Mouse (Mus musculus) forebrain, embryonic 13.5 days (tissue): ENCODE measurements around the gene Bcan. TPM values are rescaled to one million over a fixed set of nuclear protein-coding genes. Genes with fewer than 3 reads are reported as not detected.

Experiments
- ATAC-seq: fragments of 200-750 bp; cut with Nextera tagmentation; 2 replicates; pipeline ENCODE4 v1.8.0; 2017
- H3K27ac ChIP-seq: fragments of 300-500 bp; sonication (generic); 2 replicates; pipeline ENCODE4 v1.5.1; 2015; ENCODE audit warnings: inconsistent platforms, mild to moderate bottlenecking, moderate library complexity
- H3K27me3 ChIP-seq: fragments of 300-500 bp; sonication (generic); 2 replicates; pipeline ENCODE4 v1.6.1; 2015; ENCODE audit warnings: mild to moderate bottlenecking, inconsistent platforms
- H3K36me3 ChIP-seq: fragments of 300-500 bp; sonication (generic); 2 replicates; pipeline ENCODE4 v1.6.1; 2015; ENCODE audit warnings: mild to moderate bottlenecking, inconsistent platforms; ENCODE audit not compliant: poor library complexity, severe bottlenecking
- H3K4me1 ChIP-seq: fragments of 300-500 bp; sonication (generic); 2 replicates; pipeline ENCODE4 v1.6.1; 2015; ENCODE audit warnings: inconsistent platforms
- H3K4me2 ChIP-seq: fragments of 300-500 bp; sonication (generic); 2 replicates; pipeline ENCODE4 v1.6.1; 2015; ENCODE audit warnings: inconsistent platforms, mild to moderate bottlenecking, moderate library complexity
- H3K4me3 ChIP-seq: fragments of 300-500 bp; sonication (generic); 2 replicates; pipeline ENCODE4 v1.5.1; 2015; ENCODE audit warnings: mild to moderate bottlenecking, inconsistent platforms
- H3K9ac ChIP-seq: fragments of 300-500 bp; sonication (generic); 2 replicates; pipeline ENCODE4 v1.6.1; 2015; ENCODE audit warnings: mild to moderate bottlenecking, inconsistent platforms
- H3K9me3 ChIP-seq: fragments of 300-500 bp; sonication (generic); replicated peaks from 2 replicates; pipeline ENCODE4 v1.6.1; 2016; ENCODE audit warnings: inconsistent platforms
- WGBS: fragments of 180-500 bp; shearing (Covaris S2); methylation state at CpG from one replicate; pipeline ENCODE4 v1.1.7; 2015; 5-methylcytosine and 5-hydroxymethylcytosine counted together
- polyA plus RNA-seq: library from polyadenylated mRNA; unstranded; fragments of >200 nt; fragmentation: Nextera tagmentation; extraction: Ambion mirVana; gene quantifications from 2 replicates; pipeline ENCODE4 v1.2.1, GENCODE M21; 2015

Bcan gene
- polyA plus RNA-seq, 1 experiment from 2014 or later, result 9.5 TPM

- H3K4me3 ChIP-seq, result no peak overlapping the region
- H3K9me3 ChIP-seq, result no peaks in the 10 kb centered on the region
- H3K27ac ChIP-seq, result peak overlapping the region; percentile 78
- 64% methylated on average over 3 of the region's 3 CpGs for WGBS
- no peak for ATAC-seq
- no peak overlapping the region for H3K4me2 ChIP-seq
- no peaks in the 10 kb centered on the region for H3K27me3 ChIP-seq
- H3K9ac ChIP-seq, result no peak overlapping the region
- peaks cover 62% of the 10 kb centered on the region for H3K4me1 ChIP-seq
- H3K36me3 ChIP-seq, result peaks cover 62% of the 10 kb centered on the region
Measured at GRCm38 (mm10) chr3:87980085-87980484, 19.9 kb downstream of the Bcan start.

DNA sequence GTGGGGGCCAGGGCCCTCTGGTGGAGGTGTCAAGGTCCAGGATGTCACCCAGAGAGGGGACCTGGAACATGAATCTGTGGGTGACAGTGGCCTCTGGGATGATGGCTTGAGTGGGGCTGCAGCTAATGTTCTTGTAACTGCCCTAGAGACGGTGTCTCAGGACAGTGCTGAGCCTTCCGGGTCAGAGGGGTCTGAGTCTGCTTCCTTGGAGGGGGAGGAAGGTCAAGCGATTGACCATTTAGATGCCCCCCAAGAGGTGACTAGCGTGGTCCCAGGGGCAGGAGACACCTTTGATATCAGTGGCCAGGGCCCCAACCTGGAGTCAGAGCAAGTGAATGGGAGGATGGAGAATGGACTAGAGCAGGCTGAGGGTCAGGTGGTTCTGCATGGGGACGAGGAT lies 20.5 kb downstream of the Bcan start:
- peaks cover 62% of the 10 kb centered on the region for H3K36me3 ChIP-seq
- H3K9ac ChIP-seq, result no peak overlapping the region
- H3K27ac ChIP-seq, result 0 out of 2 replicates have a peak overlapping the region, but pooled peaks have one; percentile 14
- H3K4me2 ChIP-seq, result no peak overlapping the region
- H3K9me3 ChIP-seq, result no peaks in the 10 kb centered on the region
- no peak overlapping the region for H3K4me3 ChIP-seq
- H3K27me3 ChIP-seq, result no peaks in the 10 kb centered on the region
- peaks cover 62% of the 10 kb centered on the region for H3K4me1 ChIP-seq
- ATAC-seq, result no peak
- 86% methylated on average over 5 of the region's 5 CpGs for WGBS

DNA sequence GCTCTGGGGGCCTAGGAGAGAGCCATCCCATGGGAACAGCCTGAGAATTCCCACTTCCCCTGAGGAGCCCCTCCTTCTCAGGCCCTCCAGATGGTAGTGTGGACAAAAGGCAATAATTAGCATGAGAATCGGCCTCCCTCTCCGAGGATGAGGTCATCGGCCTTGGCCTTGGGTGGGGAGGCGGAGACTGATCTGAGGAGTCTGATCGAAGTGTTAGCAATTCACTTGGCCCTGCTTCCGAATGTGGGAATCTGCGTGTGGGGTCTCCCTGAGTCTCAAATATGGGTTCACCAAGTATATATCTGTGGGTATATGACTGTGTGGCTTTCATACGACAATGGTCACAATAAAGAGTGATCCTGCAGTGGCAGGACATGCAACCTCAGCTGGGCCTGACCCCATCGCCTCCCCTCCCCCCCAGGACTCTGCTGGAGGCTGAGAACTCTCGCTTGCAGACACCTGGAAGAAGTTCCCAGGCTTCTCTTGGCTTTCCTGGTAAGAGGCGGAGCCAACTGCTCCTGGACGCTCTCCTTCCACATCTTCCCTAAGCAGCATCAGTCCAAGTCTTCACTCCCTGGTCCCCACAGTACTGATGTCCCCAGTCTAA lies 25.5 kb downstream of the Bcan start:
- H3K36me3 ChIP-seq, result peaks cover 43% of the 10 kb centered on the region
- H3K27me3 ChIP-seq, result no peaks in the 10 kb centered on the region
- H3K9ac ChIP-seq, result peak overlapping the region; percentile 94
- peak overlapping the region; percentile 82 for H3K4me3 ChIP-seq
- WGBS, result 2% methylated on average over 12 of the region's 12 CpGs
- ATAC-seq, result peak; percentile 76
- H3K4me2 ChIP-seq, result peak overlapping the region; percentile 96
- no peaks in the 10 kb centered on the region for H3K9me3 ChIP-seq
- H3K27ac ChIP-seq, result peak overlapping the region; percentile 98
- peaks cover 58% of the 10 kb centered on the region for H3K4me1 ChIP-seq

- Histone ChIP-seq H3K9ac (peak overlapping the region; percentile 94), H3K36me3 (peaks cover 36% of the 10 kb centered on the region), H3K27me3 (no peaks in the 10 kb centered on the region), H3K27ac (peak overlapping the region; percentile 98), H3K4me2 (peak overlapping the region; percentile 96), H3K9me3 (no peaks in the 10 kb centered on the region), H3K4me1 (peaks cover 56% of the 10 kb centered on the region), H3K4me3 (peak overlapping the region; percentile 82)
- WGBS, result 4% methylated on average over 14 of the region's 14 CpGs
- no peak for ATAC-seq
Measured at GRCm38 (mm10) chr3:87973593-87974380, 26.2 kb downstream of the Bcan start.

- H3K27me3 ChIP-seq, result no peaks in the 10 kb centered on the region
- peak overlapping the region; percentile 82 for H3K4me3 ChIP-seq
- H3K27ac ChIP-seq, result peak overlapping the region; percentile 98
- H3K9me3 ChIP-seq, result no peaks in the 10 kb centered on the region
- peaks cover 26% of the 10 kb centered on the region for H3K36me3 ChIP-seq
- 13% methylated on average over 5 of the region's 5 CpGs for WGBS
- peak overlapping the region; percentile 96 for H3K4me2 ChIP-seq
- peak overlapping the region; percentile 94 for H3K9ac ChIP-seq
- ATAC-seq, result no peak
- peaks cover 56% of the 10 kb centered on the region for H3K4me1 ChIP-seq
Measured at GRCm38 (mm10) chr3:87972776-87973175, 27.3 kb downstream of the Bcan start.

DNA sequence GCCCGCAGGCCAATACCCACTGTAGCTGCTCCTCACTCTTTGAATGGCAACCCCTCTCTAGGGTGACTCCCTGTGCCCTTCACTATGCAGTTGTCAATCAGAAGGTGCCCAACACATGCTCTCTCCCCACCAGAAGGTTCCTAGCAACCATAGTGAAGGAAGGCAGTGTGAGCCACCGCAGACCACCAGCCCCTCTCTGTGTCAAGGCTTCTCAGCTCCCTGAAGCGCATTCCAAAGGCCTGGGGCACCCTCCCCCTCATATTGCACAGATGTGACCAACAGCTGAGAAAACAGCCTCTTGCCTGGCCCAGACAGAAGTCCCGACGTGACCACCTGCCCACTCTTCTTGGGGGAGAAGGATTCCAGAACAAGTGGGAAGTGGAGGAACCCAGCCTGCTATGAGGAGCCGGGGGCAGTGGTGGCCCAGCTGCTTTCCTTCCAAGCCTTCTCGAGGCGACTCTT lies 27.8 kb downstream of the Bcan start:
- peak overlapping the region; percentile 94 for H3K9ac ChIP-seq
- peaks cover 56% of the 10 kb centered on the region for H3K4me1 ChIP-seq
- peak overlapping the region; percentile 82 for H3K4me3 ChIP-seq
- 0 out of 2 replicates have a peak, but pooled peaks have one; percentile 19 for ATAC-seq
- peak overlapping the region; percentile 98 for H3K27ac ChIP-seq
- no peaks in the 10 kb centered on the region for H3K27me3 ChIP-seq
- no peaks in the 10 kb centered on the region for H3K9me3 ChIP-seq
- peak overlapping the region; percentile 96 for H3K4me2 ChIP-seq
- 1% methylated on average over 8 of the region's 8 CpGs for WGBS
- peaks cover 21% of the 10 kb centered on the region for H3K36me3 ChIP-seq

- no peaks in the 10 kb centered on the region for H3K9me3 ChIP-seq
- peaks cover 15% of the 10 kb centered on the region for H3K36me3 ChIP-seq
- ATAC-seq, result 0 out of 2 replicates have a peak, but pooled peaks have one; percentile 4
- H3K27me3 ChIP-seq, result no peaks in the 10 kb centered on the region
- H3K27ac ChIP-seq, result peak overlapping the region; percentile 98
- H3K4me3 ChIP-seq, result peak overlapping the region; percentile 82
- H3K9ac ChIP-seq, result peak overlapping the region; percentile 94
- WGBS, result under 1% methylated on average over 60 of the region's 60 CpGs
- peak overlapping the region; percentile 96 for H3K4me2 ChIP-seq
- H3K4me1 ChIP-seq, result peaks cover 56% of the 10 kb centered on the region
Measured at GRCm38 (mm10) chr3:87971489-87972202, 28.4 kb downstream of the Bcan start.

DNA sequence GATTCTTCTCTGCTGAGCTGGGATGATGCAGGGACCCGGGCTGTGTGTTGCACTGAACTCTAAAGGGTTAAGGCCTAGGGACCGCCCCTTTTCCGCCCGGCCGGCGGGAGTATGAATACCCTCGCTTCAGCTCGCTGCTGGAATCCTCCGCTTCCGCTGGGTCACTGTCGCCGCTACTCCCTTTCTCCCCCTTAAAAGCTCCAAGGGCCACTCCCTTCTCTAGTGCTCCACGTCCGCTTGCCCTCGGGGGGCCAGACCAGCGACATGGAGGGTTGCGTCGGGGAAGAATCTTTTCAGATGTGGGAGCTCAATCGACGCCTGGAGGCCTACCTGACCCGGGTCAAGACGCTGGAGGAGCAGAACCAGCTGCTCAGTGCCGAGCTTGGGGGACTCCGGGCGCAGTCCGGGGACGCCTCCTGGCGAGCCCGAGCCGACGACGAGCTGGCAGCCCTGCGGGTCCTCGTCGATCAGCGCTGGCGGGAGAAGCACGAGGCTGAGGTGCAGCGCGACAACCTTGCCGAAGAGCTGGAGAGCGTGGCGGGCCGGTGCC lies 29.0 kb downstream of the Bcan start, which contains the start of gene Nes:
Gene Nes (plus strand): TSS at position 140 of the 550 bp plus-strand sequence.
- Histone ChIP-seq H3K4me3 (peak within 1 kb of the TSS; percentile 82), H3K27ac (peak within 1 kb of the TSS; percentile 98), H3K4me1 (peaks cover 56% of the 10 kb centered on the region), H3K36me3 (peaks cover 9% of the 10 kb centered on the region), H3K9ac (peak within 1 kb of the TSS; percentile 94), H3K4me2 (peak within 1 kb of the TSS; percentile 96), H3K27me3 (no peaks in the 10 kb centered on the region), H3K9me3 (no peaks in the 10 kb centered on the region)
- under 1% methylated on average over 44 of the region's 44 CpGs for WGBS
- peak; percentile 69 for ATAC-seq

DNA sequence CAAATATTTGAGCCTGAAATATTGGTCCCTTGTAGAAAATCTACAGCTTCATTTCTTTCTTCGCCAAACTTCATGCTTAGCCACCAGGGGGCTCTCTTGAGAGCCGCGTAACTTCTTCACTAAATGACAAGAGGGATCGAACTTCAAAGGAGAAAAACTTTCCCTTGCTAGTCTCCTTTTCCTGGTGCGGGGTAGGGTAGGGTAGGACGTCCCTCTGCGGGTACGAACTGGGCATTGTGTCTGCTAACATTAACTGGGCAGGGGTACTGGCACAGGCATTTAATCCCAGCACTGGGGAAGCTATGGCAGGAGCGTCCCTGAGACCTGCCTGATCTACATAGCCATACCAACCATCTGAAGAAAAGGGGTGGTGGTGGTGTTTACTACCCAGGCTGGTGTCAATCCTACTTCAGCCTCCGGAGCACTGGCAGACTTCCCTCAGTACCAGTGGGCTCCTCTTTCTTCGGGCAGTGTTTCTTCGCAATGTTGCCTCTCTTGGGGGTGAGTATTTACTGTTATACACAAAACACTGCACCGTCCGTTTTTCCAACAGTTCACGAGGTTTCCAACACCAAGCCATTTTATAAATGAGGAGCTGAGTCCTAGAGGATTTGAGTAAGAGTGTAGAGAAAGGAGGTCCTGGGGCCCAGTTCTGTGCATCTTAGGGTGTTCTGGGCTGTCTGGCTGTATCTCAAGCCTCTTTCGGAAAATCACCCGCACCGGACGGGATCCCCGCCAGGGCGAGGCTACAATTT lies 29.7 kb downstream of the Bcan start:
- WGBS, result 0% methylated on average over 21 of the region's 21 CpGs
- H3K27me3 ChIP-seq, result no peaks in the 10 kb centered on the region
- peak overlapping the region; percentile 82 for H3K4me3 ChIP-seq
- H3K9ac ChIP-seq, result peak overlapping the region; percentile 94
- peak overlapping the region; percentile 98 for H3K27ac ChIP-seq
- peaks cover 3% of the 10 kb centered on the region for H3K36me3 ChIP-seq
- peaks cover 54% of the 10 kb centered on the region for H3K4me1 ChIP-seq
- peak; percentile 6; the same call in 1 of the 2 replicates for ATAC-seq
- H3K4me2 ChIP-seq, result peak overlapping the region; percentile 96
- no peaks in the 10 kb centered on the region for H3K9me3 ChIP-seq

DNA sequence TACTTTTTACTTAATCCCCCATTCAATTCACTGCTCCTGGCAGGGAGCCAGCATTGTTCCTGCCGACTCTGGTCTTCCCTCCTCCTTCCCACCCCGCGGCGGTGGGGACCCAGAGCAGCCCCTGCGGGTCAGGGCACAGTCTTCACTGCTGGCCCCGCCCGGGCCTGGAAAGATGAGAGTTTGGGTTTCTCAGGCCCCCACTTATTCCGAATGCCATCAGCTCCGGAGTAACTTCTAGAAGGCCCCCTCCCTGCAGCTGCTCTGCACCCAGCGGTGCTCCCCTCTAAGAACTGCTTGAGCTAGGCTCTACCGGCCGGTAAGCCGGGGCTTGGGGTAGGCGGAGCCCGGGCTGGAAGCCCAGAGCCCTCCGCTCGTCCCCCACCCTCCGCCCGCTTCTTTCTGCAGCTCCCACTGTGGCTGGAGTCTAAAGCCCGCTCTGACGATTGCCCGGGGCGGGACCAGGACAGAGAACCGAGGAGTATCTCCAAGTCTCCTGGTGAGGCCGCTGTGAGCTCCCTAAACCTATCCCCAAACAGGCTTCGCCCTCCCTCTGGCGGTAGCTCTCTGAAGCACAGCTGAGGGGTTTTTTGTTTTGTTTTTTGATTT lies 39.3 kb downstream of the Bcan start:
- H3K4me2 ChIP-seq, result peak overlapping the region; percentile 66
- peak; percentile 99 for ATAC-seq
- H3K4me1 ChIP-seq, result peaks cover 28% of the 10 kb centered on the region
- H3K36me3 ChIP-seq, result no peaks in the 10 kb centered on the region
- no peaks in the 10 kb centered on the region for H3K9me3 ChIP-seq
- WGBS, result 0% methylated on average over 27 of the region's 27 CpGs
- no peaks in the 10 kb centered on the region for H3K27me3 ChIP-seq
- peak overlapping the region; percentile 94 for H3K27ac ChIP-seq
- peak overlapping the region; percentile 62 for H3K9ac ChIP-seq
- H3K4me3 ChIP-seq, result peak overlapping the region; percentile 41

DNA sequence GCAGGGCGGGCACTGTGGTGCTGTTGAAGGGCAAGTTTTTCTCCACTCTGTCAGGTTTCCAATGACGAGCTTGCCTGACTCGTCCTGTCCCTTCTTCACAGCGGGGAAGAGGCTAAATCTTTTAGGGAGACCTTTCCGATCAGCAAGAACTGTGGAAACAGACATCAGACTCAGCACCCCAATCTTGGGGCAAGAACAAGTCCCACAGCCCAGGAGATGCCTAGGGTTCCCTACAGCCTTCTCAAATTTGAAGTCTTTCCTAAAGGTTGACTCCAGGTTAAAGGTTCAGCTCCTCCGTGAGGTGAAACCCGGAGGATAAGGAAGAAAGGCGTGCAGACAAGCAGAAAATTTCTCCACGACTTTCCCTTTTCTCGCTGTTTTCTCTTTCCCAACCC lies 39.8 kb downstream of the Bcan start:
- peak overlapping the region; percentile 41 for H3K4me3 ChIP-seq
- peaks cover 28% of the 10 kb centered on the region for H3K4me1 ChIP-seq
- 0 out of 2 replicates have a peak, but pooled peaks have one; percentile 4 for ATAC-seq
- WGBS, result 3% methylated on average over 10 of the region's 10 CpGs
- peak overlapping the region; percentile 66 for H3K4me2 ChIP-seq
- no peaks in the 10 kb centered on the region for H3K9me3 ChIP-seq
- H3K27ac ChIP-seq, result peak overlapping the region; percentile 94
- H3K9ac ChIP-seq, result peak overlapping the region; percentile 62
- no peaks in the 10 kb centered on the region for H3K27me3 ChIP-seq
- H3K36me3 ChIP-seq, result no peaks in the 10 kb centered on the region
